Mouse (Mus musculus) CD4-positive helper T cell, adult 2 months (primary cell): ENCODE results near the gene Olfr1513.
A peak's percentile ranks its signal among the peaks of the same experiment; 100 is the strongest.
"Not testable (repeated sequence)": the region's sequence is repeated elsewhere in the genome, so short reads cannot be mapped to it uniquely, and the experiment has no call there.

ENCODE experiments used
- DNase-seq: peaks from one replicate; pipeline ENCODE4 v3.0.0-alpha.2; 2012; ENCODE audit warnings: low read depth, missing footprints, low spot score

The Olfr1513 gene

DNA sequence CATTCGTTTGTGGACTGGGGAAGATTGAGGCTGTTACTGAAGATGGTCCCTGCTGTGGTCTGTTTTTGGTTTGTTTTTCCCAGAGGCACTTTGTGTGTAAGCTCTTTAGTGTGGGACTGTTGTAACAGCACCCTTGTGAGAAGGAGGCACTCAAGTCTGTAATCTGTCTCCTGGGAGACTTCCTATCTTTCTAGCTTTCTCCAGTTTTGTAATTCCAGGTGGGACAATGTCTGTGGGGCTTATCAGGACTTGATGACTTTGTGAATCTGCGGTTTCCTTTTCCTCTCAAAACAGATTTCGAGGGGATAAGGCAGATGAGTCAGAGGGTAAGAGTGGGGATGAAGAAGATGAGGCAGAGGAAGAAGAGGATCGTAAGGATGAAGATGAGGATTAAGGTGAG is at the start of gene Olfr1513:
Gene Olfr1513 (minus strand): TSS at position 101 of the 400 bp plus-strand sequence.
- no peak for DNase-seq

DNA sequence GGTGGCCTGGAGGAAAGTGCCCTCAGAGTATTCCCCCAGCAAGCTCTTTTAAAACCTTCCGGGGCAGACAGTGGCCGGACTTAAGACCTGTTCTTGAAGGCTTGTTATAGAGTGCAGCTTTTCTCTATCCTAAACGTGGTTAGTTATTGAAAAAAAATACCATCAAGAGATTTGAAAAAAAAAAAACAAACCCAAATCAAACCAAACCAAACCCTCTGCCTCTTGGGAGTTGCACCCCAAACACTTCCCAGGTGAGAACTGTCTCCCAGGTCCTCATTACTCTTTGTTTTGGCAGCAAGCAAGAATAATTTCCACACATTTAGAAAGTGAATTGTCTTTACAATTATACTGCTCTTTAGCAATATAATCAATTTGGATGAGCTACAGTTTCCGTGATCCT is 41.1 kb upstream of the Olfr1513 start, which contains the start of gene Olfr1511:
Gene Olfr1511 (minus strand): TSS at position 101 of the 400 bp plus-strand sequence.
- no peak for DNase-seq

DNA sequence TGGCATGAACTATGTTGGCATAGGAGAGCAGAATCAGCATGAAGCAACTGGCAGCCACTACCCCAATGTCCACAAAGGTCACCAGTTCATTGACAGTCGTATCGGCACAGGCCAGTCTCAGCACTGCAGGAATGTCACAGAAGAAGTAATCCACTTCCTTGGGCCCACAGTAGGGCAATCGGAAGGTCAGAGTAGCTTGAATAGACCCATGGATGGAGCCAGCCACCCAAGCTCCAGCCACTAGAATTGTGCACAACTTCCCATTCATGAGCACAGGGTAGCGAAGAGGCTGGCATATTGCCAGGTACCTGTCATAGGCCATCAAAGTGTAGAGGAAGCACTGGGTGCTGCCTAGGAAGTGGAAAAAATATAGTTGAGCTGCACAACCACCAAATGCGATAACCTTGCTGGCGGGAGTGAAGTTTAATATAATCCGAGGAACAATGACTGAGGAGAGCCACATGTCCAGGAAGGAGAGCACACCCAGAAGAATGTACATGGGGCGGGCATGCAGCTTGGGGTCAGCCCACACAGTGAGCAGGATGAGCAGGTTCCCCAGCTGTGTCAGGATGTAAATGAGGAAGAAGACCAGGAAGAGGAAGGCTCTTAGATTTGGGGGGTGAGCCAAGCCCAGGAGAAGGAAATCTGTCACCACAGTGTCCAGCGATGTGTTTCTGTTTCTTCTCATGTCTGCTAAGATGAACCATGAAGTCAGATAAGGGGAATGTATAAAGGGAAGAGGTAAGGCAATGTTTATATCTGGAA is 34.1 kb upstream of the Olfr1513 start:
- DNase-seq, result not testable (repeated sequence)

DNA sequence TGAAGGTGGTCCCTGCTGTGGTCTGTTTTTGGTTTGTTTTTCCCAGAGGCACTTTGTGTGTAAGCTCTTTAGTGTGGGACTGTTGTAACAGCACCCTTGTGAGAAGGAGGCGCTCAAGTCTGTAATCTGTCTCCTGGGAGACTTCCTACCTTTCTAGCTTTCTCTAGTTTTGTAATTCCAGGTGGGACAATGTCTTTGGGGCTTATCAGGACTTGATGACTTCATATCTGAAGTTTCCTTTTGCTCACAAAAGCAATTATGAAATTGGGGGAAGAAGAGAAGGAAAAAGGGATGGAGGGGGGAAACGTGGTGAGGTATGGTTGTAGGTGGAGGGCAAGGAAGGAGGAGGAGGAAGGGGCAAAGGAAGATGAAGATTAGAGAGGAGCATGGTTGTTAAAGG is 22.9 kb upstream of the Olfr1513 start, which contains the start of gene Olfr1512:
Gene Olfr1512 (minus strand): TSS at position 101 of the 400 bp plus-strand sequence.
- DNase-seq, result no peak

DNA sequence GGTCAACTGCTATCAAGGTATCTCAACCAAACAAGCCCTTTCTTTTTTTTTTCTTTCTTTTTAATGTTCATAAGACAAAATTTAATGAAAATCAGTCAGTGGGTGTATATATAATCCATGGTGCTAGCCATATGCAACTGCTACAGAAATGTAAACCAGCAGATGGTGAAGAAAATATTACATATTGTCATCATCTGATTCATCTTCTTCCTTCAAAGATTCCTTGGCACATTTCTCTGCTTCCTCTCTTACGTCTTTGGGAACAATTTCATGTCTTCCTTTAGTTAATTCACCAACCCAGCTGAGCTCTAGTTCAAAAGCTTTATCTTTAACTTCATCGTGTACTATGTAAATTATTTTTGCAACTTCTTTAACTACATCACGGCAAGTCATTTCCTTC is 12.5 kb upstream of the Olfr1513 start:
- DNase-seq, result no peak

DNA sequence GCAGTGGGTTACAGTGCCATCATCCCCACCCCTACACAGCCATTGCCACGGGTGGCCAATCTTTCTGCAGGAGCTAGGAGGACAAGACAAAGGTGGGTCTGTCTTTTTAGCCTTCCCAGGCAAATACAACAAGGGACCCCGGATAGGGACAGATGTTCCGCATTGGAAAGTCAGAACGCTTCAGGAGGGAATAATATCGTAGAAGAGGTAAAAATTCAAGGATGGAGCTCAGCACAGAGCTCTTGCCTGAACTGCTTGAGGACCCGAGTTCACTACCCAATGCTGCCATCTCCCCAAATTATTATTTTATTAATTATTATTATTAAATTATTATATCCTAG is 16.7 kb downstream of the Olfr1513 start:
- DNase-seq, result no peak

DNA sequence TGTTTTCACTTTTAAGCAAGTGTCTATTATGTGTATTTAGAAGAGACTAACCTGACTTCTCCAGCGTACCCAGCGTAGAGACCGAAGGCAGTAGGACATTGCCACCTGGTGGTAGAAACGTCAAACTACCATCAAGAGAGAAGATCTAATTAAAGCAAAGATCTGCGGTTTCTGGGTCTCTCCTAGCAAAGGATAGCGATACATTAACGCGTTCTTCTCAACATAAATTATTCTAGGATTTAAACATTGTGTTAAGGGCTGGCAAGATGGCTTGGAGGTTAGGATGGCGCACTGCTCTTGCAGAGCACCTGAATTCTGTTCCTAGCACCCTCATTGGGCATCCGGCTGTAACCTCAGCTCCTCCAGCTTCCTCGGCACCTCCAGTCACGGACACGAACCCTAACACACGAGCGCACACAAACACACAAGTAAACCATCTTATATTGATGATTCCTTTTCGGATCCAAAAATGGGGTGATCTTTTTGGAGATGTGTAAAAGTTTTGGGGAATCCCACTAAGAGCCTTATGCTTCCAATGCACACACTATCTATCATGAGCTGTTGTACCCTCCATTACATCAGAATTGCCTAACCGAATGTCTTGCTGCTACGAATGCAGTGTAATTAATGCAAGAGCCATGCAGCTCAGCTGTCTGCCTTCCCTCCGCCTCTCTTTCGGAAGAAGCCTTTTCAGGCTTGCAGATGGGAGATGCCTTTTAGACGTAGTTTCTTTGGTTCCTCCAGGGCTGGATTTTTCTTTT is 17.3 kb downstream of the Olfr1513 start:
- peak; percentile 77 for DNase-seq

DNA sequence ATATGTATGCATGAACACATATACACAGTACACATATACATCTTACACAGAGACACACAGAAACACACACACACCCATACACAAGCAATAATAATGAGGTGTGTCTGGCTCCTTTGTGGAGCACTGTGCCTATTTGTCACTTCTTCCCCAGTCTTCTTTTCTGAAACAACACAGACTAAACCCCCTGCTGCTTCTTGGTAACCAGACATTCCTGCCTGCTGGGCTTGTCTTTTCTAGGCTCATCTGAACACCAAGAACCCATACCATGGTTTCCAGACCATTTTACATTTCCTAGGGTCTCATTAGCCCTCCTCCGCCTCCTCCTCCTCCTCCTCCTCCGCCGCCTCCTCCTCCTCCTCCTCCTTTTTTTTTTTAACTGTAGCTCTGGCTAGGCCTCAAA is 24.0 kb downstream of the Olfr1513 start:
- no peak for DNase-seq

DNA sequence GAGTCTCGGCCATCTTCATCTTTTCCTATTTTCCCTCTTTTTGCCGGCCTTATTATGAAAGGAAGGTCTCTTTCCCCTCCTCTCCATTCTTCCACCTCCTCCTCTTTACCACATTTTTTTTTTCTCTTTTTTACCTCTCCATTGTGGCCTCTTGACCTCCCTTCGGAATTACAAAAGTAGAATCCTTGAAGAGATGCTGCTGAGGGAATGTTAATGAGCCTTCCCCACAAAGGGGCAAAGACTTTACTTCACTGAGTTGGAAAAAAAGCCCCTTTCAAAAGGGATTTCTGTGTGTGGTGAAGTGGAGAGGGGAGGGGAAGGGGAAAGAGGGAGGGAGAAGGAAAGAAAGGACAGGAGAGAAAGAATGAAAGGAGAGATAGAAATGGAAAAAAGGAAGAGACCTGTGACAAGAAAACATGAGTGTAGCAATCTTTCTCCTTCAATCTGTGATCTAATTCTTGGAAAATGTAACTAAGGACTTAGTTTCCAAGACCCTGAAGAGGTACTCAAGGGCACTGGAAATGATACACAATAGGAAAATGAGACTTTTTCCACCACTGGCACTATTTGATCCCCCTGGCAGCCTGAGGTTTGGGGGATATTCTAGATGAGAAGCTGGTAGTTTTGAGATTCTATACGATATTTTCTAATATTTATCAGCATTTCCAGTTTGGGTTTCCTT is 25.0 kb downstream of the Olfr1513 start:
- DNase-seq, result no peak

DNA sequence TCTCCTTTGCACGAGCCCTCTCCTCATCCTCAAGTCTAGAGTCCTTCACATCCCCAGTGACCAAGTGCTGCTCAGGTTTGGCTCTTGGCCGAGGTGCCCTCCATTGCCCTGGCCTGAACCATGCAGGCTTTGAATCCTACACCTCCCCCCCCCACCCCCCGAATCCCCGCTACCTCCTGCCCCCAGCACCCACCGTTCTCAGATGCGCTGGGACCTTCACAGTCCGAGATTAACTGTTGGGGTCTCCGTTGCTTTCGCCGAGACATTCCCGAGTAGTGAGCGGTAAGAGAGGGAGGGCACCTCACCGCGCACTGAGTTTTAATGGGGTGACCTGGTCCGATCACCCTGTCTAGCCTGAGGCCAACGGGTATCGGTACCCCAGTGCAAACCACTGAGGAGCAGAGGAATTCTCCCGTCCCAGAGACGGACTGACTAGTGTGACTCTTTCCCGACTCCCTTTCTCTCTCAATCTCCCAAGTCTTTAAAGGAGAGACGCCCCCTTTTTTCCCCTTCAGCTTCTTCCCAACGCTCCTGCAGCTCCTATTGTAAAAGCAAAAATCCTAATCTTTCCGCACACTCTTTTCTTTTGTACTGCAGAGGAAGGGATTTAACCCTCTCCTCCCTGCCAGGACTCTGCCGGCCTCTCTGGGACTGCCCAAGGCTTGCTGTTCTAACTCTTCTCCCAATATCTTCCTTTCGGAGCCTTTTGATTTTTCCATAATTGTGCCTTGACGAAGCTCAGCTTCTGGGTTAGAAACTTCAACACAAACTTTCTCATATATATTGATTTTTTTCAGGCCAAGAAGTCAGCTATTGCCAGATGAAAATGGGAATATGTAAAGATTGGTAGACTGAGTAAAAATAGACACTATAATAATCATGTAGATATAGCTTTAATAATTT is 28.0 kb downstream of the Olfr1513 start, which contains the start of gene Sall2:
Gene Sall2 (minus strand): TSS at position 853 of the 903 bp plus-strand sequence.
- DNase-seq, result no peak

DNA sequence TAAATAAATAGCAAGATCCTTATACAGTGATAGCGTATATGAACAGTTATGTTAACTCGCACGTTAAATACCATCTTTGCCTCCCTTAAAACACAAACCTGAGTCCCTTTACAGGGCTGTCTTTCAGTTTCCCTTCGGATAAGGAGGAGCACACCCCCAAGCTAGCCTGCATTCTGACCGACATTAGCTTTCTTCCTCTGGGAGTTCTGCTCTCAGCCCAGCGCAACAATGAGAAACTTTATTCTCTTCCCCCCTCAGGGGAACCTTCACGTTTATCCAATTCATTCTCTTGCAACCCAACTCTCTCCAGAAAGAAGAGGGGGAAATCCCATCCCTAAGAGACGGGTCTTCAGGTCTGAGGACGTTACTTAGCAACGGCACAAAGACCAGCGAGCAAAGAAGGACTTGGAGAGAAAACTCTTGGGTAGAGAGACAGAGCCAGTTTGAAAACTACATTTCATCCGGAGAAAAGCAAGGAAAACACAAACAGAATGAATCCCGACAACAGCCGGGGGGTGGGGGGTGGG is 28.8 kb downstream of the Olfr1513 start:
- no peak for DNase-seq

DNA sequence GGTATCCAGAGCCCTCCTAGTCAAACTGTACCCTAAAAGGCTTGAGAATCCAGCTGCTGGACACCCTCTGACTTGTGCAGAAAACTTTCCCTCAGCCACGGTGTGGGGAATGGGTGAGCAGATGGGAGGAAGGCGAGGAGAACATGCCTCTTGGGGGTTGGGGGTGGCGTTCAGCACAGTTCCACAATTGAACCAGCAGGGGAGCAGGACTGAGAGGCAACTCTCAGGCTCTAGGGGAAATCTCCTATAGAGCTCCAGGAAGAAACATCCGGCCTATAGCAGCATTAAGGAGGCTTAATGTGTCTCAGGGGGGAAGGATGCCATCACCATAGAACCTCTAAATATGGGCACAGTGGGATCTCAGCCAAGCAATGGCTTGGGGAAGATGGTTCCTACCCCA is 30.3 kb downstream of the Olfr1513 start:
- no peak for DNase-seq

DNA sequence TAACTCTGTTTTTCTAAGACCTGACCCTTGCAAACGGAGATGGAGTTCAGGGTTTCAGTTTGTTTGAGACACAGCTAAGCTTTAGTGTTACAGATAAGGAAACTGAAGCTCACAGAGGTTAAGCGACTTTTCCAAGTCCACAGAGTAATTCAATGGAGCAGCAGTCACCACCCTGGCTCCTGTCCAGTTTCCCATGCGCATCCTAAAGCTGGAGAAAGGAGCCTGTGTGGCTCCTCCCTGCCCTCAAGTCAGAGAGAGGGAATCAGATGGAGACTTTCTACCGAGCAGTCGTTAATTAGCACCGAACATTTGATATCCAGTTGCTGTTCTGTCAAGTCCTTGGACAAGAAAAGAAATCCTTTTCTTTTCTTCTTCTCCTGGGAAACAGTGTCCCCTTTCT is 36.8 kb downstream of the Olfr1513 start:
- DNase-seq, result no peak

DNA sequence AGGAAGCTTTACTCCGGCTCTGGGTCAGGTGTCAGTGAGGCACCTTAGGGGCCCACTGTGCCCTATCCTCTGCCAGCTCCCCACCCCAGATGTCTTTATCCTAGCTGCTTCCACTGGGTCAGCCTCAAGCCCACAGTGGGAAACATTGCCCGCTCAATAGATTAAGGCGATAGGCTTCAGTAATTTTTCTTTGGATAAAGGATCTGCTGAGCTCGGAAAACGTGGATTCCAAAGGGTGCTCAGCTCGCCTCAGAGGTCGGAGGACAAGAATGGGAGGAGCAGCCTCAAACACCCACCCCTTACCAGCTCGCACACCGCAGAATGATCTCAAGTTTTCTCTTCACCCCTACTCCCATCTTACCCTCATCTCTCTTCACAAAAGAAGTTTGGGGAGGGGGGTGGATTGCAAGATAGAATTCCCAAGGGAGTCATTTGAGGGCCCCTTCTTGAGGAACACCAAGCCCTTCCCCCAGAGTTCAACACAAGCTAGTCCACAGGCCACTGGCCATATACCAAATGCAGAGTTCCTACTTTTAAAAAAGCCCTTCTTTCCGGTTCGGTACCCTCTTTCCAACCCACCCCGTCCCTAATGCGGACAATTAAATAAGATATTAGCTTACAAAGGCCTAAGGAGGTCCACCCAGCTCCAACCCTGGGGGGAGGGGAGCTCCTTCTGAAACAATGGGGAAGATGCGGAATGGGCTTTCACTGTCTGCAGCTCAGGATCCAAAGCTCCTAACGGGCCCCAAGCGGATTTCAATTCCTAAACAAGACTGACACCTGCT is 39.6 kb downstream of the Olfr1513 start:
- peak; percentile 21 for DNase-seq

DNA sequence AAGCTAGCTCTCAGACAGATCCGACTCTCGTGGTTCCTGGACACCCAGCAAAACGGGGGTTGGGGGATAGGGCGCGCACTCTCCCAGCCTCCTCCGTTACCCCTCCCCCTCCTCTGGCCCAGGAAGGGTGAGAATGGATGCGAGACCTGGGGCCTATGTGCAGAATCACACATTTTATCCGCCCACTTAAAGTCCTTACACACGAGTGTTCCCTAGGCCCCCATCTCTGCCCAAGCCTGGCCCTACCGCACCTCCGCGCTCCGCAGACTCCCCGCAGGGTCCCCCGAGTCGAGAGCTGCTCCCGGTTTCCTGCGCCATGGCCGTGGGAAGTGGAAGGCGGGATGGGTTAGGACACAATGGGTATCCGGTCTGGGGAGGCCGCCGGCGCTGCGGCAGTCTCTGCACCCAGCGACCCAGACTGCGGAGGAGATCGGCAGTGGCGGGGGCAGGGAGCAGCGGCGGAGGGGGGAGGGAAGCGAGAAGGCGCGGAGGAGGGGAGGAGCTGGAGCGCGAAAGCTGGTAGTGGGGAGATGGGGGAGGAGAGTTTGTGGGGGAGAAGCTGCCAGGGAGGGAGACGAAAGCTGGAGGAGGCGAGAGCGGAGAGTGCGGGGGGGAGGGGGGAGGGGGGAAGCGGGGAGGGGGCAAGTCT is 40.3 kb downstream of the Olfr1513 start:
- DNase-seq, result peak; percentile 69

DNA sequence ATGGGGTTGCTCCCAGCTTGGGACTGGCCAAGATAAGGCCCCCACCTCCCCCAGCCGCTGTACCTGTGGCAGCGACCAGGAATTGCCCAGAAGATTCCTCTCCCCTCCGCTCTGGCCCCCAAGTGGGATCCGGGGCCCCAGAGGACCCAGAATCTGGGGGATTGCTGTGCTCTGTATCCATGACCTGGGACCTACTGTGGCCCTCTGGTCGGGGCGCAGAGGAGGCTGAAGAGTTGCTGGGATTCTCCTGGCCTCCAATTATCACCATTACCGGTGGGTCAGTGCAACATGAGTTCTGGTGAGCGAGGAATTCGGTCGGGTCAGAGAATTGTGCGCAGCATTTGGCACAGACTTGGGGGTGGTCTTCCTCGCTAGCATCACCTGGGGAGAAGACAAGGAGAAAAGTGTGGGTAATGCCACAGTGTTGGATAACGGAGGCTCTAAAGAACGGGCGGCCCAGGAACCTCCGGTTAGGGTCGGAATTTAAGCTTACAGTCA is 40.9 kb downstream of the Olfr1513 start:
- DNase-seq, result no peak

DNA sequence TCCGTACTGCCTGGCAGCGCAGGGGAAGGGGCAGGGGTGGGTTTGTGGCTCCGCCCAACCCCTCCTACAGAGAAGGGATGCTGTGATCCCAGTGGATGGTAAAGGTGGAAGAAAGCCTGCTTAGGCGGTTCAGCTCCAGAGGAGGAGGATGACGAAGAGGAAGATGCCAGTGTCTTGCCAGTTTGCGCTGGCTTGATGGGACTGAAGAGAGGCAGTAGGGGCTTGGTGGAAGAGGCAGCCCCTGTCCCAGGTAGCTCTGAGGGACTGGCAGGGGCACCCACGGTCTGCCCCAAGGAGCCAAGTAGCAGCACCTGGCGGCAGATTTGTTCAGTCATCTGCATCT is 41.4 kb downstream of the Olfr1513 start:
- no peak for DNase-seq

DNA sequence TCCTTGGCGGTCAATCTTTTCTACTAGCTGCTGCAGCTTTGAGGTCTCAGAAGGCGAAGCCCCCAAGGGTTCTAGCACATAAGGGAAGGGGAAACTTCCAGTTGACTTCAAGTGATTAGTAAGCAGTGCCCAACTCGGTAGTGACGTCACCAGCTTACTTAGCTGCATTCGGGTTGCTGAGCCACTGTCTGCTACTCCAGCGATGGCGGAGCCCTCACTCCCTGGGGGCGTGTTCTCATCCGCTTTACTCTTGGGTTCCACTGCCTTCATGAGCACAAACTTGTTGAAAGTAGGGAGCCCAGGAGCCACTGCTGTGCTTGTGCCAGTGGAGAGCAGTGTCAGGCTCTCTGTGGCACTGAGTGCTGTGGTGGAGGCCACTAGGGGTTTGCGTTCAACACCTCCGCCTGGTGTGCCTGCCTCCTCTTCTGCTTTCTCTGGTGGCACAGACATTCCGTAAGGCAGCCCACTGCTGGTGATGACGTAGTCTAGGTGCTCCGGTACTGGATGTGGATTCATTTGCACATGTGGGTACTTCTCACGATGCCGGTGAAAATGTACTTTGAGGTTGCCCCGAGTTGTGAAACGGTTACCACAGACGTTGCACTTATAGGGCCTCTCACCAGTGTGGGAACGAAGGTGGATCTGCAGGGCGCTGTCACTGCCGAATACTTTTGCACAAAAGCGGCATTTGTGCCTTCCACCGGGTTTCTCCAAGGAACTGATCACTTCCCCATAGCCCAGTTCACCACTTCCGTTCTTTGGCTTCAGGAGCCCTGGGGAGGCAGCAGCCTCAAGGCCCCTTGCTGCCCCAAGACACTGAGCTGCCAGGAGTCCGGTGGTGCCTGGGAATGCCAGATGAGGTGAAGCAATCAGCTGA is 42.0 kb downstream of the Olfr1513 start:
- no peak for DNase-seq

DNA sequence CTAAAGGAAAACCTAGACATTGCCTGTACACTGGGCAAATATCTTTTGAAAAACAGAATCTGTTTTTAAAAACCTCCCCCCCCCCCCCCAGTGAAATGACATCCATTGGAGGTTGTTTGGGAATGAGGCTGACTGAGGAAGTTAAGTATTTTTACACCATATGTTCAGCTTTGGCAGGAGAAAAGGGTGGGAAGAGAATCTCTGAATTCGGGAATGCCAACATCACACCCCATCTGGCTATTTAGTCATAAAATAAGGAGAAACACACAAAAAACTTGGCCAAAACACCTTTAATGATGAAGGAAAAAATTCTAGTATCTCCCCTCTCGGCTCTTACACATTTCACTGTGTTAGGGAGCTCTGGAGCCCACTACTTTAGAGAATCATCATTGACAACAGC is 45.3 kb downstream of the Olfr1513 start:
- DNase-seq, result no peak
